Mouse (Mus musculus) cerebellum, postnatal 4 days (tissue): Measurements from ENCODE around the gene Gm3248.
"Not testable (repeated sequence)": the region's sequence is repeated elsewhere in the genome, so short reads cannot be mapped to it uniquely, and the experiment has no call there.

Source experiments
- DNase-seq, 2 experiments: peaks; one replicate each; pipeline ENCODE4 v3.0.0; 2022; ENCODE audit warnings: low spot score in 2 of 2, mixed read lengths in 1 of 2

The Gm3248 gene

GRCm38 (mm10) chr14:5961635-5962034 is at the start of gene Gm3248:
TSS of gene Gm3248 (minus strand) at chr14:5961745.
- peak in 1 of 2 experiments; percentile 22 for DNase-seq

DNA sequence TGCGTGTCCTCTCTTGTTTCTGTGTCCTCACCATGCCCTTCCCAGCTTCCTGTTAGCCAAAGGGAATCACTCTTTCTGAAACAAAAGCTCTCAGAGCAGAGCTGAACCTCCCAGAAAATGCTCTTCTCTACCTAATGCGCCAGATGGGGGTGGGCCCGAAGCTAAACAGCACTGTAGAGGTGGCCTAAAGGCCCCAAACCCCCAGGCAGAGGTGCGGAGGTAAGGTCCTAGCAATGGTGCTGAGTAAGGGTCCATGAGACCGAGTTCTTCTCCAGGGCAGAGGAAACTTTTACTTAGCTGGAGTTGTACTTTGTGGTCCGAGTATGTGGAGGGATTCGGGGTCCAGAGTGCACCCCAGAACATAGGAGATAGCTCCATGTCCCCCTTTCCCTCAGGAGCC is 25.6 kb upstream of the Gm3248 start:
- peak; percentile 2 to 20 for DNase-seq

- DNase-seq, result not testable (repeated sequence)
Measured at GRCm38 (mm10) chr14:5979037-5979436, 17.5 kb upstream of the Gm3248 start, which contains the start of gene Gm3453. TSS of gene Gm3453 (minus strand) at chr14:5979137.

GRCm38 (mm10) chr14:5962441-5962840 is 896 bp upstream of the Gm3248 start:
- DNase-seq, result not testable (repeated sequence)

DNA sequence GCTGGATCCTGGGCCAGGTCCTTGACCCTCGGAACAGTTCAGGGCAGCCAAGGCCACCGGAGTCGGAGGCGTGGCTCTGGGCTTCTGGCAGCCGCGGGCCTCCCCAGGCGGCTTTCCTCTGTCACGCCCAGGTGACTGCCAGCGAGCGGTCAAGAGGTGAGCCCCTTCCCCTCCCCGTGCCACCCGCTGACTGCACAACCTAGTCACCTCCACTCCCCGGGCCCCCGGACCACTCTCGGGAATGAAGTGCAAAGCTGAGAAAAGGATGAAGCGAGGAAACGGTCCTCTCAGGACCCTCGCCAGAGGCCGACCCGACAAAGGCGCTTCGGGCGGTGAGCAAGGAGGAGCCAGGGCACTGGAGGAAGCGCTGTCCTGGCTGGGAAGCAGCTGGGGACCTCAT is 443 bp downstream of the Gm3248 start:
- peak in 1 of 2 experiments; percentile 3 for DNase-seq

DNA sequence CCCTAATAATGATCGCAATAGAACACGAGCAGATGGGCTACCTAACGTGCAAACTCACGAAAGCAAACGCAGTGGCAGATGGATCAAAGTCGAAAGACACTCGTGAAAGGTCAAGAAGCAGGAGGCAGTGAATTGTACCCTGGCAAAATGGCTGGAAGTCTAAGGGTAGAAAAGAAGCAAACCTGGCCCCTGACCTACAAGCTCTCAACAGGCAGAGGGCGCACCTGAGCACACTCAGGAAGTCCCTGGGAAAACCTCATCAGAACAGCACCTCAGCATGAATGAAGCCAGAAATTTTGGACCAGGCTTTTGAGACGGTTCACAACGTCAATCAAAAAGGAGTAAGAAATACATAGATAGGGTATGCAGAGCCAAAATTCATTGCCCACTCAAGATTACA is 1.1 kb downstream of the Gm3248 start:
- peak in 1 of 2 experiments; percentile 8 for DNase-seq

- DNase-seq, result not testable (repeated sequence)
Measured at GRCm38 (mm10) chr14:5923276-5923675, 38.3 kb downstream of the Gm3248 start.

- DNase-seq, result not testable (repeated sequence)
Measured at GRCm38 (mm10) chr14:5918330-5918942, 43.1 kb downstream of the Gm3248 start.

GRCm38 (mm10) chr14:5913701-5914100 is 47.8 kb downstream of the Gm3248 start:
- not testable (repeated sequence) for DNase-seq
